Mouse (Mus musculus) intestine, embryonic 14.5 days (tissue): ENCODE results near the gene Trio. TPM values are rescaled to one million over a fixed set of nuclear protein-coding genes. Genes with fewer than 3 reads are reported as not detected.

Experiments used
- ATAC-seq: fragments of 200-750 bp; cut with Nextera tagmentation; replicated peaks from 2 replicates; pipeline ENCODE4 v1.8.0; 2017; ENCODE audit warnings: low read depth, moderate number of reproducible peaks, moderate TSS enrichment, moderate library complexity; ENCODE audit not compliant: low FRiP score, low TSS enrichment
- DNase-seq: peaks from one replicate; pipeline ENCODE4 v3.0.0-alpha.2; 2018; ENCODE audit warnings: low spot score
- H3K27ac ChIP-seq: fragments of 300-500 bp; sonication (generic); 2 replicates; pipeline ENCODE4 v1.5.1; 2014; ENCODE audit warnings: low read depth, mild to moderate bottlenecking, control low read depth
- H3K27me3 ChIP-seq: fragments of 300-500 bp; sonication (generic); replicated peaks from 2 replicates; pipeline ENCODE4 v1.6.1; 2014; ENCODE audit warnings: low read length, control low read depth; ENCODE audit not compliant: control insufficient read depth, insufficient read depth
- H3K36me3 ChIP-seq: fragments of 300-500 bp; sonication (generic); 2 replicates; pipeline ENCODE4 v1.6.1; 2014; ENCODE audit warnings: low read length, control low read depth; ENCODE audit not compliant: control insufficient read depth, insufficient read depth
- H3K4me1 ChIP-seq: fragments of 300-500 bp; sonication (generic); replicated peaks from 2 replicates; pipeline ENCODE4 v1.6.1; 2014; ENCODE audit warnings: low read length, control low read depth, mixed read lengths; ENCODE audit not compliant: control insufficient read depth, insufficient read depth
- H3K4me2 ChIP-seq: fragments of 300-500 bp; sonication (generic); 2 replicates; pipeline ENCODE4 v1.6.1; 2014; ENCODE audit warnings: low read length
- H3K4me3 ChIP-seq: fragments of 300-500 bp; sonication (generic); 2 replicates; pipeline ENCODE4 v1.5.1; 2014; ENCODE audit warnings: low read depth, low read length, control low read depth, mixed read lengths
- H3K9ac ChIP-seq: fragments of 300-500 bp; sonication (generic); 2 replicates; pipeline ENCODE4 v1.6.1; 2014; ENCODE audit warnings: mild to moderate bottlenecking, low read length
- H3K9me3 ChIP-seq: fragments of 300-500 bp; sonication (generic); 2 replicates; pipeline ENCODE4 v1.6.1; 2016; ENCODE audit warnings: low read length, control low read depth; ENCODE audit not compliant: control insufficient read depth
- WGBS: fragments of 180-500 bp; shearing (Covaris S2); extraction: QIAGEN DNeasy Blood & Tissue Kit; methylation state at CpG from one replicate; pipeline ENCODE4 v1.1.7; 2014; 5-methylcytosine and 5-hydroxymethylcytosine counted together
- polyA plus RNA-seq: library from polyadenylated mRNA; unstranded; fragments of >200 nt; fragmentation: Nextera tagmentation; extraction: Ambion mirVana; gene quantifications from 2 replicates; pipeline ENCODE4 v1.2.1, GENCODE M21; 2014

The Trio gene
- polyA plus RNA-seq, 1 experiment from 2014 or later, result 34.7 TPM

DNA sequence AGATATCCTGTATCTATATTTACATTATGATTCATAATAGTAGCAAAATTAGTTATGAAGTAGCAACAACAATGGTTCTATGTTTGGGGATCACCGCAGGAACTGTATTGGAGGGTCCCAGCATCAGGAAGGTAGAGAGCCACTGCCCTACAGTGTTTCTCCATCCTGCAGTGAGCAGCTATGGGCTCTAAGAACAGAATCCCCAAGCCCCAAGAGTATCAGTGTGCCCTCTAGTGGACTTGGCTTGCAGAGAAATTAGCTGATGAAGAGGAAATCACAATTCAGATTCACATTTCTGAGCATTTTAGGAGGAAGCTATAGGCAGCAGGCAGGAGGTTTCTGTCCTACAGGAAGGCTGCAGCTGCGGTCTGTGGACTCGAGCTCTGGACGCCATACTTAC, 202.1 kb downstream of the Trio start:
- Histone ChIP-seq H3K9ac (no peak overlapping the region), H3K4me3 (no peak overlapping the region), H3K9me3 (no peaks in the 10 kb centered on the region), H3K36me3 (peaks cover 88% of the 10 kb centered on the region), H3K27ac (no peak overlapping the region), H3K27me3 (no peaks in the 10 kb centered on the region), H3K4me1 (no peaks in the 10 kb centered on the region), H3K4me2 (no peak overlapping the region)
- no peak for DNase-seq
- no peak for ATAC-seq
- 84% methylated on average over 4 of the region's 4 CpGs for WGBS

DNA sequence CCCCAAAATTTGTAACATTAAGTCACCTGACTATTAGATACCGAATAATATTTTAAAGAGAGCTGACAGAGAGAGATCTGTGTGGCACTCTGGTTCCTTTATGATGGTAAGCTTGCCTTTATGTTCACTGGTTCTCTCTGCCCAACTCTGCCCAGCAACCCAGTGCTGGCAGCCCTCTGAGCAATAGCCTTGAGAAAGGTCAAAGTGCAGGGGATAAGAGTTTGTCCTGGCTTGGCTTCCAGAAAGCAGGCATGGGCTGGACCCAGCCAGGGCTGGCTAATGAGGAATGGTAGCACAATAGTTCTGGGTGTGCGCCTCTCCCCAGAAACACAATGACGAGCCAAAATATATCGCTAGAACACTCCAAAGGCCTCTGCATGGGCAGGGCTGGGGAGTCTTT, 203.2 kb downstream of the Trio start:
- no peak overlapping the region for H3K4me3 ChIP-seq
- no peaks in the 10 kb centered on the region for H3K9me3 ChIP-seq
- no peak overlapping the region for H3K27ac ChIP-seq
- DNase-seq (no peak), ATAC-seq (no peak)
- H3K4me1 ChIP-seq, result no peaks in the 10 kb centered on the region
- no peak overlapping the region for H3K9ac ChIP-seq
- peaks cover 88% of the 10 kb centered on the region for H3K36me3 ChIP-seq
- no peak overlapping the region for H3K4me2 ChIP-seq
- 92% methylated on average over 4 of the region's 4 CpGs for WGBS
- H3K27me3 ChIP-seq, result no peaks in the 10 kb centered on the region

DNA sequence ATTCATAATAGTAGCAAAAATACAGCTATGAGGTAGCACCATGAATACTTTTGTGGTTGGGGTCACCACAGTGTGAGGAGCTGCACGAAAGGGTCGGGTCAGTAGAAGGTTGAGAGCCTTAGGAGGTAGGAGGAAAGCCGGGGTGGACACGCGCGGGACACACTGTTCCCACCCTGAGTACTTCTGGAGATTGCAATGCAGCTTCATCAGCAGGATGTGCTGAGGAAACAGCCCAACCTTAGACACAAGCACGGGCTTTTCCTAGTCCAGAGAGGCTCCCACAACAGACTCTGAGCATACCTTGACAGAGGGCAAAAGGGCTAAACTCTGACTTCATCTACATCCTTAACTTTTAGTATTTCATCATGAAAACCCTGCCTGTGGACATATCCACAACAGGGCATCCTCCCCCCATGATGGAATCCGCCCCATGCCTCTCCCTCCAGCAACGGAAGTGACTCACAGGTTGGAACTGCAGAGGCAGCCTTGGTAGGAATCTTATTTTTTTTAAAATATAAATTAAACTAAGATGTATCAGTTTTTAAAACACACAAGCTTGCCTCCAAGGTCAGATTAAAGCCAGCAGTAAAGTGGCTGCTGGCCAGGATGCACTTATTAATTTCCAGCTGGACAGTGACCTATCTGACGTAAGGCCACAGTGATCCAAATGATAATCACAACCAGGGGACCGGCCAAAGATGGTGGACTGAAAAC, 203.8 kb downstream of the Trio start:
- no peak overlapping the region for H3K27ac ChIP-seq
- DNase-seq (no peak), ATAC-seq (no peak)
- H3K4me3 ChIP-seq, result no peak overlapping the region
- H3K9me3 ChIP-seq, result no peaks in the 10 kb centered on the region
- H3K9ac ChIP-seq, result no peak overlapping the region
- H3K27me3 ChIP-seq, result no peaks in the 10 kb centered on the region
- H3K4me1 ChIP-seq, result no peaks in the 10 kb centered on the region
- H3K4me2 ChIP-seq, result no peak overlapping the region
- WGBS, result 95% methylated on average over 11 of the region's 11 CpGs
- H3K36me3 ChIP-seq, result peaks cover 88% of the 10 kb centered on the region

DNA sequence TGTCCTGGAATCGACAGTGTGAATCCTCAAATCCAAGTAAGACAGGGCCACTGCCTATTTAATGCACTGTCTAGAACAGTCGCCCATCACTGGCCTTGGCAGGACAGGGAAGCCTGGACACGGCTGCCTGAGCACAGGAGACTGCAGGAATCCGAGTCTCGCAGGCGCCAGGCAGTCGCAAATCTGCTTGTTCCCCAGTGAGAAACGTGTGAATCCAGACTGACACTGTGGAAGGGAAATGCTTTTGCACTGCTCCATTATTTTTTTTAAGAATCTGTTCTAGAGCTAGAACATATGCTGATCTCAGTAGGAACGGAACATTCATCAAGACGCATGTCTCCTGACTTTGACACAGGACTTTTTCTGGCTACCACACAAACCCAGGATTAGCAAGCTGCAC, 208.6 kb downstream of the Trio start:
- Histone ChIP-seq H3K9me3 (no peaks in the 10 kb centered on the region), H3K4me1 (no peaks in the 10 kb centered on the region), H3K9ac (no peak overlapping the region), H3K27ac (no peak overlapping the region), H3K4me2 (no peak overlapping the region), H3K4me3 (no peak overlapping the region), H3K27me3 (no peaks in the 10 kb centered on the region), H3K36me3 (peaks cover 92% of the 10 kb centered on the region)
- WGBS, result 67% methylated on average over 10 of the region's 10 CpGs
- ATAC-seq, result no peak
- DNase-seq, result no peak

DNA sequence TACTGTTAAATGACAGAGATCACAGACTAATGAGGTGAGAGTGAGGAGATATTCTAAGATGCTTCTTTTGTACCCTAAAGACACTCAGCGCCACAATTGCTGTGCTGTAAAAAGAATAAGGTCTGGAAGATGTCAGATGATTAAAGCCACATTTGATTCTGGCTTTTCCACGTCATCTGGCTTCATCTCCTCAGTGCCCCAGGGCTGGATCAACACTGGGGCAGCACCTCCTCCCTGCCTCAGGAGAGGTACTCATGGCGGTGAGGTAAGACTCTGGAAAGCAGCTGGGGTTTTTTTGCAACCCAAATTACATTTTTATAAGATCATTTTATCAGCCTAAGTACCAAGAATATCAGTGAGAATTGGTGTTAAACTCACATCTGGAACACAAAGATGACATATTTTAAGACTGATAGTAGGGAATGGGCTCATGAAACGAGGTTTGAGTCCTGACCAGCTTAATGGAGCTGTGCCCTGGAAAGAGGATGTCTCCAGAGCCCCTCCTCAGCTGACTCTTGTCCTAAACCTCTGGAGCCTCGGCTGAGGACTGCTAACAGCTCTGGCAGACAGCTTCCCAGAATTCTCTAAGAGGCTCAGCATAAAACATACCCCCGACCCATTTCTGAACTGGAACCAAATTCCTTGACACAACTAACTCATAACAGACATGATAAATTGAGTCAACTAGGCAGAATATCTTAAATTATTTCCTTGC, 210.8 kb downstream of the Trio start:
- no peaks in the 10 kb centered on the region for H3K27me3 ChIP-seq
- peaks cover 80% of the 10 kb centered on the region for H3K36me3 ChIP-seq
- no peak overlapping the region for H3K4me2 ChIP-seq
- H3K9me3 ChIP-seq, result no peaks in the 10 kb centered on the region
- H3K4me1 ChIP-seq, result peaks cover 11% of the 10 kb centered on the region
- 41% methylated on average over 6 of the region's 6 CpGs for WGBS
- no peak overlapping the region for H3K4me3 ChIP-seq
- ATAC-seq (no peak), DNase-seq (no peak)
- H3K9ac ChIP-seq, result no peak overlapping the region
- H3K27ac ChIP-seq, result no peak overlapping the region

DNA sequence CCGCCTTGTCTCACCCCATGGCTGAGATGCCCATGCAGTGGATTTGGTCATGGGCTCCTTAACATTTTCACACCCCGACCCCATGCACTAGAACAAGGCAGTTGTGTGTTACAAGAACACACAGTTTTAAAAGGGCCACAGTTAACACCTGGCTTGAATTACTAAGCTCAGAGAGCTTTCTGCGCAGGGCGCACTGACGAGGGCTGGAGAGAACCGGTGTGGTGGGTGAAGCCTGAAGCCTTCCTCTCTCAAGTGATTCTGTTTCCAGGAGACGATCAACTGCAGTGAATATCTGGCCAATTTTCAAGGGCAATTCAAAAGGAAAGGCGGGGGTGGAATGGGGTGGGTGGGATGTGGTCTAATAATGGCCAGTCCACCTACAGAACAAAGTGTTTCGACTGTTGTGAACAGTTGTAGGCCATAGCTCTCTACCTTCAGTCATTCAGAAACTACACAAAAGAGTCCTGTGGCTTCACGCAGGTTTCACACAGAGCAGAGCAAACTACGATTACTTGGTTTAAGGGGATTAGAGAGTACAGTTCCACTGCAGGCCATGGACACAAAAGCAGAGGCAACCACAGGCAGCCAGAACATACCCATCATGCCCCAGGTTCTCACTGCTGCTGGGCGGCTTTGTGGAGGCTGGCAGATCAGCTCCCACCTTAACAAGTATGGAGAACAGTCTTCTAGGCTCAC, 214.7 kb downstream of the Trio start:
- peaks cover 42% of the 10 kb centered on the region for H3K36me3 ChIP-seq
- H3K27me3 ChIP-seq, result no peaks in the 10 kb centered on the region
- H3K4me2 ChIP-seq, result no peak overlapping the region
- peak overlapping the region; percentile 22 for H3K27ac ChIP-seq
- DNase-seq (no peak), ATAC-seq (no peak)
- H3K9me3 ChIP-seq, result no peaks in the 10 kb centered on the region
- 73% methylated on average over 12 of the region's 12 CpGs for WGBS
- peaks cover 42% of the 10 kb centered on the region for H3K4me1 ChIP-seq
- no peak overlapping the region for H3K9ac ChIP-seq
- no peak overlapping the region for H3K4me3 ChIP-seq

DNA sequence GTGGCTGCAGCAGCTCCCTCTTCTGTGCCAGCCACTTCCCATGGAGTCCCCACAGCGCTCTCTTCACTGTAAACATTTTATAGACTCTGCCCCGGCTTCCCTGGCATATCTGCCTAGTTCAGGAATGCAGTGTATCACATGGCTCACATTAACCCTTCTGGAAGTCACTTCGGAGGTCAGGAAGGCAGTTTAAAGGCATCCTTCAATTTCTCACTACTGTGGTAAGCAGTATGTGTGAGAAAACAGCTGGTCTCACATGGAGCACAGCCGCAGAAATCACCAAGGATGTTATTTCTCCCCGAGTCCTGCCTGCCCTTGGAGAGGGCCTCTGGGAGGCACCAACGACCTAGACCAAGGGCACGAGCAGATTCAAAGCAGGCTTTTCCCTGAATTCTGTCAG, 215.4 kb downstream of the Trio start:
- ATAC-seq (no peak), DNase-seq (no peak)
- H3K27me3 ChIP-seq, result no peaks in the 10 kb centered on the region
- no peak overlapping the region for H3K4me2 ChIP-seq
- no peak overlapping the region for H3K4me3 ChIP-seq
- H3K9me3 ChIP-seq, result no peaks in the 10 kb centered on the region
- H3K27ac ChIP-seq, result peak overlapping the region; percentile 22
- peaks cover 45% of the 10 kb centered on the region for H3K4me1 ChIP-seq
- peaks cover 38% of the 10 kb centered on the region for H3K36me3 ChIP-seq
- H3K9ac ChIP-seq, result no peak overlapping the region
- WGBS, result 26% methylated on average over 7 of the region's 7 CpGs

DNA sequence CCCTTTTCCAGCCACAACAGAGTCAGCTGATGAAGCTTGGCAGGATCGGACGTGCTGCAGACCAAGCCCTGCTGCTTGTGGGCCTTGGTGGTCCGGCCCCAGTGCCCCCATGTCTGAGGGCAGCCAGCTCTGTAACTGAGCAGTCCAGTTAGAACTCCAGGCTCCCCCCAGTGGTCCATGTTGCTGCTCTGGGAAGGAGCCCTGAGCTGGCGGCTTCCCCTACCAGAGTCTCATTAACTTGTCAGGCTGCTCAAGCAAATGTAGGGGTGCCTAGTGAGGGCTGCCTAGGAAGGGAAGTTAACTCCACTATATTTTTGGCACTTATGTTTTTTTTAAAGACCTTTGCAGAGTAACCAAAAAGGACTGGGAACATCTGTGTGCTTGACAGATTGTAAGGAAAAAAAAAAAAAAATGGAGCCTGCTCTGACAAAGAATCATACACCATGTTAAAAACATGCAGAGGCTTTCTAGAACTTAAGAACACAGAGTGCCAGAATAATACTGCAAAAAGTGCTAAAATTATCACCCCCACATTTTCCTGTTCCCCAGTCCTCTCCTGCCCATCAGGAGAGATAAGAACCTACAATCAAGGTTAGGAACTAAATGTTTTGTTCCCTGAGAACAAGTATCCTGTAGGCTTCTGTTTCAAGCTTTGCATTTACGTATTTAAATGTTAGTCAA, 216.9 kb downstream of the Trio start:
- Histone ChIP-seq H3K9me3 (no peaks in the 10 kb centered on the region), H3K27ac (peak overlapping the region; percentile 69), H3K36me3 (peaks cover 37% of the 10 kb centered on the region), H3K4me1 (peaks cover 55% of the 10 kb centered on the region), H3K9ac (no peak overlapping the region), H3K4me3 (no peak overlapping the region), H3K4me2 (no peak overlapping the region), H3K27me3 (no peaks in the 10 kb centered on the region)
- ATAC-seq, result 0 out of 2 replicates have a peak, but pooled peaks have one; percentile 30
- WGBS, result 35% methylated on average over 5 of the region's 5 CpGs
- no peak for DNase-seq
